Mouse (Mus musculus): Measurements from ENCODE around the gene Lpin2. TPM values are rescaled to one million over a fixed set of nuclear protein-coding genes. Genes with fewer than 3 reads are reported as not detected.
A peak's percentile ranks its signal among the peaks of the same experiment; 100 is the strongest.

Lpin2 gene
- total and polyA plus RNA-seq, 2 experiments = 22.4 to 314 TPM

DNA sequence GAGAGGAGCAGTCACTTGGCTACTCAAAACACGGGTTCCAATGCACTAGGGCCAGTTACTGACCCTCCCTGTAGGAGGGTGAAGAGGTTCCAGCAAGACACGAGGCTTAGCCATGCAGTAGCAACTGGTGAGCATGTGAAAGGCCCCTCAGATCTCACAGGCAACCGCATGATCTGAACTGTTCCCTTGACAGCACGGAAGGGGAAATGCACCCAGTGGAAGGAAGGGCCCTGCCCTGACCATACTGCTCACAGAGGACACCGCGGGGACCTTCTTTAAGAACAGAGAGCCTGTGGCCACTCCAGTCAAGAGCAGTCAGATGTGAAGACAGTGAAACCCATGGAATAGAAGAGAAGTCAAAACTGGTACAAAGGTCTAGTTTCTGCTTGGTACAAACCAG lies 80.8 kb downstream of the Lpin2 start:
- DNase-seq (ENCODE audit: extremely low read depth, low read depth, low spot score) = no peak
- no peak overlapping the region for H3K27ac ChIP-seq (replicated peaks; ENCODE audit: insufficient read depth, low read depth, low read length)
- no peaks in the 10 kb centered on the region for H3K79me2 ChIP-seq (ENCODE audit: control insufficient read depth, insufficient read depth, low read length)
- H3K4me1 ChIP-seq (ENCODE audit: control insufficient read depth, insufficient read depth, low read length) = no peaks in the 10 kb centered on the region
- no peak overlapping the region for H3K9ac ChIP-seq (ENCODE audit: low read depth, low read length)
- no peak for TF ChIP-seq CTCF (IDR thresholded peaks at IDR 0.05; ENCODE audit: low read depth, low read length)
- no peak for TF ChIP-seq POLR2A (IDR thresholded peaks at IDR 0.05; ENCODE audit: extremely low read depth, insufficient read depth, low read length)
- WGBS = 70% methylated on average over 6 of the region's 6 CpGs
- H3K4me3 ChIP-seq (ENCODE audit: insufficient read depth, low read depth, low read length) = no peak overlapping the region
- no peaks in the 10 kb centered on the region for H3K27me3 ChIP-seq (ENCODE audit: control insufficient read depth, insufficient read depth, low read length)
- no peaks in the 10 kb centered on the region for H3K36me3 ChIP-seq (ENCODE audit: control insufficient read depth, insufficient read depth, low read length)

DNA sequence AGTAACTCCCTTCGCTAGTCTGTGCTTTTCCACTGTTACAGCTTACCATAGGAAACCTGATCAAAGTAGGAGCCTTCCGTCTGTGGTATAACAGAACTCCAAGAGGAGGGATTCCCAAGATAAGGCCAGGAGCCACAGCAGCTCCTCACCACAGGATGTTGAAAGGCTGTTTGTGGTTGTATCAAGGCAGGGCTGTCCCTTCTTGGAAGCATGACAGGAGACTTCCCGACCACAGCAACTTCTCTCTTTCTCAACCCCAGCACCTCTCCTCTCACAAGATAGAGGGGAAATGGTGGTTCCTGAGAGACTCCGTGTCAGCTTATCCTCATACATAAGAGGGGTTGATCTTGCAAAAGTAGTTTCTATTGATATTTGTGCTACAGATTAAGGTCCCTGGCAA lies 82.4 kb downstream of the Lpin2 start:
- no peak overlapping the region for H3K4me3 ChIP-seq (ENCODE audit: insufficient read depth, low read depth, low read length)
- no peaks in the 10 kb centered on the region for H3K79me2 ChIP-seq (ENCODE audit: control insufficient read depth, insufficient read depth, low read length)
- peak; percentile 13 for DNase-seq (ENCODE audit: extremely low read depth, low read depth, low spot score)
- 64% methylated on average over 4 of the region's 4 CpGs for WGBS
- H3K4me1 ChIP-seq (ENCODE audit: control insufficient read depth, insufficient read depth, low read length) = no peaks in the 10 kb centered on the region
- no peak overlapping the region for H3K27ac ChIP-seq (replicated peaks; ENCODE audit: insufficient read depth, low read depth, low read length)
- H3K27me3 ChIP-seq (ENCODE audit: control insufficient read depth, insufficient read depth, low read length) = no peaks in the 10 kb centered on the region
- no peak overlapping the region for H3K9ac ChIP-seq (ENCODE audit: low read depth, low read length)
- TF ChIP-seq POLR2A (IDR thresholded peaks at IDR 0.05; ENCODE audit: extremely low read depth, insufficient read depth, low read length) = no peak
- no peak for TF ChIP-seq CTCF (IDR thresholded peaks at IDR 0.05; ENCODE audit: low read depth, low read length)
- H3K36me3 ChIP-seq (ENCODE audit: control insufficient read depth, insufficient read depth, low read length) = no peaks in the 10 kb centered on the region

DNA sequence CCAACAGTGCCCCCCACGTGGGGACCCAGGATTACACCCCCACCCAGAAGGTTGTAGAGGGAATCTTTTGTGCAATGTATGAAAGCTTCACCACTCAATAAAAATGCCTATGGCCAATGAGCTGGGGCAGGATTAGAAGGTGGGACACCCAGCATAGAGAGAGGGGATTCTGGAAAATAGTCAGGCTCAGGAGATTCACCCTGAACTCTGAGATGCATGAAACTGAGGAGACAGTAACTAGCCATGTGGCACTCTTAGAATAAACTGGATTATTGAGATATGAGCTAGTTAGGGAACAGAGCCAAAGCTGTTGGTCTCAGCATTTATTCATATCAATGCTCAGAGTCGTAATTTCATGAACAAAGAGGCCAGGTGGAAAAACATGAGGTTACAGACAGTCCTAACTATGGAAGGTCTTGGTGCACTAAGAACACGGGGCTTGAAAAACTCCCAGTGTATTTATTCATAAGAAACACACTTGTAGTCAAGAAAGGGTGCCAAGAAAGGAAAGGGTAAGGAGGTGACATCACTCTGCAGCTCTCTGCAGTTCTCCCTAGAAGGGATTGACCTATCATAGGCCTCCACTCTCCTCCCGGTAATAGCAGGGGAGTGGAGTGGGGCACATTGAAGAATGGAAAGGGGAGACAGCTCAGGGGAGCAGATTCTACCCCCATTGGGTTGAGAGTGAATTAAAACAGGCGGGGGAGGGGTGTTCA lies 83.1 kb downstream of the Lpin2 start:
- H3K27me3 ChIP-seq (ENCODE audit: control insufficient read depth, insufficient read depth, low read length) = no peaks in the 10 kb centered on the region
- no peaks in the 10 kb centered on the region for H3K79me2 ChIP-seq (ENCODE audit: control insufficient read depth, insufficient read depth, low read length)
- H3K9ac ChIP-seq (ENCODE audit: low read depth, low read length) = no peak overlapping the region
- H3K4me1 ChIP-seq (ENCODE audit: control insufficient read depth, insufficient read depth, low read length) = no peaks in the 10 kb centered on the region
- TF ChIP-seq POLR2A (IDR thresholded peaks at IDR 0.05; ENCODE audit: extremely low read depth, insufficient read depth, low read length) = no peak
- TF ChIP-seq CTCF (IDR thresholded peaks at IDR 0.05; ENCODE audit: low read depth, low read length) = no peak
- WGBS = 79% methylated on average over 5 of the region's 5 CpGs
- H3K4me3 ChIP-seq (ENCODE audit: insufficient read depth, low read depth, low read length) = no peak overlapping the region
- DNase-seq (ENCODE audit: extremely low read depth, low read depth, low spot score) = no peak
- no peaks in the 10 kb centered on the region for H3K36me3 ChIP-seq (ENCODE audit: control insufficient read depth, insufficient read depth, low read length)
- no peak overlapping the region for H3K27ac ChIP-seq (replicated peaks; ENCODE audit: insufficient read depth, low read depth, low read length)

DNA sequence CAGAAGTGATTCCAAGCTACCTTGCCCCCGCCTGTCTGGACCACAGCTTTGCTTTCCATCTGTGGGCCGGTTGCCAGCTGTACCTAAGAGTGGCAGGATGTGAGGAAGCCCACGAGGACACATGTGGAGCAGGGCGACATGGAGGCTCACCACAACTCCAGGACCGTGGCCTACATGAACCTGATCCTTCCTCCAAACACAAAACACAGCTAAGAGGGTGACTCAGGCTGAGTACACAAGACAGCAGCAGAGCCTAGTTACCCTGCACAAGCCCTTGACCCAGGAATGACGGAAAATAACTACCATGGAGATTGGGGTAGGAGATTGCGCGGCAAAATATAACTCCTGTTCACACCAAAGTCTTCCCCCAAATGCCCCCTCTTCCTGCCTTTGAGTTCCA lies 85.0 kb downstream of the Lpin2 start:
- no peak for TF ChIP-seq POLR2A (IDR thresholded peaks at IDR 0.05; ENCODE audit: extremely low read depth, insufficient read depth, low read length)
- no peak for TF ChIP-seq CTCF (IDR thresholded peaks at IDR 0.05; ENCODE audit: low read depth, low read length)
- no peak overlapping the region for H3K9ac ChIP-seq (ENCODE audit: low read depth, low read length)
- H3K4me3 ChIP-seq (ENCODE audit: insufficient read depth, low read depth, low read length) = no peak overlapping the region
- no peaks in the 10 kb centered on the region for H3K4me1 ChIP-seq (ENCODE audit: control insufficient read depth, insufficient read depth, low read length)
- no peaks in the 10 kb centered on the region for H3K79me2 ChIP-seq (ENCODE audit: control insufficient read depth, insufficient read depth, low read length)
- H3K27ac ChIP-seq (replicated peaks; ENCODE audit: insufficient read depth, low read depth, low read length) = no peak overlapping the region
- 86% methylated on average over 8 of the region's 8 CpGs for WGBS
- no peak for DNase-seq (ENCODE audit: extremely low read depth, low read depth, low spot score)
- no peaks in the 10 kb centered on the region for H3K27me3 ChIP-seq (ENCODE audit: control insufficient read depth, insufficient read depth, low read length)
- no peaks in the 10 kb centered on the region for H3K36me3 ChIP-seq (ENCODE audit: control insufficient read depth, insufficient read depth, low read length)

DNA sequence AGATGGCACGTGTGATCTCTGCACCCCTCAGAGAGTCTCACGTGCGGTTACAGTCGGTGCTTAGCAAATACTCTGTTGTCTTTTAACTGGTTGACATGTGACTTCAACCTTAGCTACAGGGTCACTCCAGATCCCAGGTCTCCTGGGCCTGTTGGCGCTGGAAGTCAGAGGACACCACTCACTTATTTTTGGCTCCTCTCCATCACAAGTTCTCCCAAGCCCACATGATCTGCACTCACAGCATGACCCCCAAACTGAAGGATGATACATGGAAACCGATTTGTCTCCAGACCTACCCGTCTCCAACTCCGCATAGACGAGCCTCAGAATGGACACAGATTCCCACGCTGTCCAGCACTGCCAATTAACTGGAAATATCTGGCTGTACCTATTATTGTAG lies 85.8 kb downstream of the Lpin2 start:
- no peaks in the 10 kb centered on the region for H3K27me3 ChIP-seq (ENCODE audit: control insufficient read depth, insufficient read depth, low read length)
- H3K27ac ChIP-seq (replicated peaks; ENCODE audit: insufficient read depth, low read depth, low read length) = no peak overlapping the region
- no peaks in the 10 kb centered on the region for H3K4me1 ChIP-seq (ENCODE audit: control insufficient read depth, insufficient read depth, low read length)
- H3K9ac ChIP-seq (ENCODE audit: low read depth, low read length) = no peak overlapping the region
- H3K4me3 ChIP-seq (ENCODE audit: insufficient read depth, low read depth, low read length) = no peak overlapping the region
- 85% methylated on average over 10 of the region's 10 CpGs for whole genome bisulfite sequencing
- H3K79me2 ChIP-seq (ENCODE audit: control insufficient read depth, insufficient read depth, low read length) = no peaks in the 10 kb centered on the region
- no peak for DNase-seq (ENCODE audit: extremely low read depth, low read depth, low spot score)
- TF ChIP-seq POLR2A (IDR thresholded peaks at IDR 0.05; ENCODE audit: extremely low read depth, insufficient read depth, low read length) (no peak), CTCF (IDR thresholded peaks at IDR 0.05; ENCODE audit: low read depth, low read length) (no peak)
- H3K36me3 ChIP-seq (ENCODE audit: control insufficient read depth, insufficient read depth, low read length) = no peaks in the 10 kb centered on the region

DNA sequence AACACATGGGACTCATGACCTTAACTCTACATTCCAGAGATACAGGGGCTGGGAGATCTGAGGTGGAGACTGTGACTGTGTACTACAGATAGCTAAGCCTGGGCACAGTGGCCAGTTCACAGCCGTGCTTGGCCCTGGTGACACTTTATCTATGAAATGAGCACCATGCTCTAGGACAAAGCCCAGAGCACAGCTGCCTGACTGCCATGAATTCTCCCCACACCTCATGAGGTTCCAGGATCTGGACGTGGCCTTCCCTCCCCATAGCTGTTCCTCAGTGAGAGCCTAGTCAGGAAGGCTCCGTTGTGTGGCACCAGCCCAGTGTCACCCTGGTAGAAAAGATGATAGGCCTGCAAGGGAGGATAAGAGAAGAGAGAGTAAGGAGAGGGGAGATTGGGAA lies 86.2 kb downstream of the Lpin2 start:
- no peaks in the 10 kb centered on the region for H3K4me1 ChIP-seq (ENCODE audit: control insufficient read depth, insufficient read depth, low read length)
- TF ChIP-seq POLR2A (IDR thresholded peaks at IDR 0.05; ENCODE audit: extremely low read depth, insufficient read depth, low read length) = no peak
- no peak for TF ChIP-seq CTCF (IDR thresholded peaks at IDR 0.05; ENCODE audit: low read depth, low read length)
- H3K27me3 ChIP-seq (ENCODE audit: control insufficient read depth, insufficient read depth, low read length) = no peaks in the 10 kb centered on the region
- H3K27ac ChIP-seq (replicated peaks; ENCODE audit: insufficient read depth, low read depth, low read length) = no peak overlapping the region
- no peaks in the 10 kb centered on the region for H3K36me3 ChIP-seq (ENCODE audit: control insufficient read depth, insufficient read depth, low read length)
- H3K4me3 ChIP-seq (ENCODE audit: insufficient read depth, low read depth, low read length) = no peak overlapping the region
- no peak for DNase-seq (ENCODE audit: extremely low read depth, low read depth, low spot score)
- WGBS = 89% methylated on average over 3 of the region's 3 CpGs
- no peaks in the 10 kb centered on the region for H3K79me2 ChIP-seq (ENCODE audit: control insufficient read depth, insufficient read depth, low read length)
- H3K9ac ChIP-seq (ENCODE audit: low read depth, low read length) = no peak overlapping the region

Data from liver, adult 2 months (tissue).